Comparison of ENCODE assay signal across 9 mouse cellular contexts in the genomic region with DNA sequence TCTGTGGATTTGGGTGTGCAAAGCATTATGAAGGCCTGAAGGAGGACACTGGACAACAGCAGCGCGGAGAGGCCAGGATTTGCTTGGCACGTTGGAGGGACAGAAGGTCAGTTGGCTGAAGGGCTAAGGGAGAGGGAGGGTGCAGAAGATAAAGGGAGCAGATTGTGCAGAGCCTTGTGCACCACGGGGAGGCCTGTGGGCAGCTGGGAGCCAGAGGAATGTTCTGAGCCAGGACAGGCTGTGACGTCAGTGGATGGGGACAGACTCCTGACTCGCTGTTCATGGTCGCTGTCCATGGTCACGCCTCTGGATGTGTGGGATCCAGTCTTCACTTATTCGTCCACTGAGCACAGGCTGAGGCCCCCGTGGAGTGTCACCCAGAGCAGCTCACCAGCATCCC. TPM values are rescaled to one million over a fixed set of nuclear protein-coding genes. Genes with fewer than 3 reads are reported as not detected.
DNase-seq lines count a peak whose midpoint lies in the region; ATAC-seq lines count a peak whose summit lies in the region.
"Had no signal": no experiment of that assay in that cellular context is flagged by ENCODE, and none has a peak within 500 bp of the region (broad histone marks: within the 10 kb centered on the region; RNA-seq: fewer than 3 reads in every experiment).

No protein-coding gene starts in this region.

- DNase-seq in left cerebral cortex, postnatal 4 days: peak; percentile 76
- no peak for DNase-seq in left cerebral cortex, adult 11 months (ENCODE audit: low spot score)
- DNase-seq in ZHBTc4 (ENCODE audit: low read depth, low spot score): peak; percentile 70
- DNase-seq in cerebellum, adult 18-20 months: peak; percentile 94 to 97
- DNase-seq in heart, postnatal 10 days: peak; percentile 70 to 75
- no peak for DNase-seq in right cerebral cortex, postnatal 25 days

- WGBS in forebrain, embryonic 13.5 days: 76% methylated on average over 10 of the region's 10 CpGs

- no peak overlapping the region for H3K9ac ChIP-seq in forebrain, embryonic 13.5 days
- H3K9ac ChIP-seq: limb, embryonic 15.5 days had no signal

- peaks cover 38% of the 10 kb centered on the region for H3K4me1 ChIP-seq in forebrain, embryonic 13.5 days

- intact Hi-C loops in left cerebral cortex, postnatal 4 days (cut with DNase I): no loop called here
- intact Hi-C loops in heart, postnatal 10 days (cut with DNase I): no loop called here

- no peak overlapping the region for H3K27ac ChIP-seq in forebrain, embryonic 13.5 days
- H3K27ac ChIP-seq: limb, embryonic 15.5 days had no signal

- ATAC-seq in forebrain, embryonic 13.5 days: no peak
- no peak for ATAC-seq in megakaryocyte-erythroid progenitor cell, adult 5-6 weeks (replicated peaks; ENCODE audit: low FRiP score, low TSS enrichment, poor library complexity, severe bottlenecking)

- peaks cover 73% of the 10 kb centered on the region for H3K36me3 ChIP-seq in forebrain, embryonic 13.5 days (ENCODE audit: poor library complexity, severe bottlenecking)

- H3K4me2 ChIP-seq in forebrain, embryonic 13.5 days: no peak overlapping the region
- H3K4me2 ChIP-seq: limb, embryonic 15.5 days had no signal

- no peaks in the 10 kb centered on the region for H3K9me3 ChIP-seq in forebrain, embryonic 13.5 days (replicated peaks)
- H3K9me3 ChIP-seq: limb, embryonic 15.5 days had no signal

- no peak overlapping the region for H3K4me3 ChIP-seq in forebrain, embryonic 13.5 days
- H3K4me3 ChIP-seq: limb, embryonic 15.5 days had no signal

- H3K27me3 ChIP-seq in forebrain, embryonic 13.5 days: no peaks in the 10 kb centered on the region
- H3K27me3 ChIP-seq: limb, embryonic 15.5 days had no signal

RNA-seq across cellular contexts. Expression of a gene that starts 3.6 kb away (rescaled TPM):
- 100 to 1,000 TPM; 403 to 414 TPM for total RNA-seq in left cerebral cortex, postnatal 4 days (2021)
- total RNA-seq in heart, postnatal 10 days (2021): 10 to 100 TPM; 14.0 TPM
- polyA plus RNA-seq in forebrain, embryonic 13.5 days (2015; fragmentation: Nextera tagmentation; extraction: Ambion mirVana): 88.8 and 91.4 TPM in 2 replicates
- total RNA-seq in megakaryocyte-erythroid progenitor cell, adult 5-6 weeks (2014; fragmentation: Nextera tagmentation): not detected in 2 replicates
- total RNA-seq in megakaryocyte-erythroid progenitor cell, adult 5-6 weeks (2017): not detected in 2 replicates

RNA-seq across cellular contexts. Expression of a gene that starts 13.4 kb away (rescaled TPM):
- 10 to 100 TPM; 42.0 to 44.2 TPM for total RNA-seq in left cerebral cortex, postnatal 4 days (2021)
- 10 to 100 TPM; 26.0 to 27.4 TPM for total RNA-seq in heart, postnatal 10 days (2021)
- polyA plus RNA-seq in forebrain, embryonic 13.5 days (2015; fragmentation: Nextera tagmentation; extraction: Ambion mirVana): 101 and 102 TPM in 2 replicates
- total RNA-seq in megakaryocyte-erythroid progenitor cell, adult 5-6 weeks (2014; fragmentation: Nextera tagmentation): 12.7 and 35.5 TPM in 2 replicates
- 26.5 and 28.8 TPM in 2 replicates for total RNA-seq in megakaryocyte-erythroid progenitor cell, adult 5-6 weeks (2017)

RNA-seq across cellular contexts. Expression of a gene that starts 14.9 kb away (rescaled TPM):
- total RNA-seq in left cerebral cortex, postnatal 4 days (2021): 1 to 10 TPM; 5.0 to 5.5 TPM
- 1 to 10 TPM; 5.4 to 5.7 TPM for total RNA-seq in heart, postnatal 10 days (2021)
- 11.6 and 13.2 TPM in 2 replicates for polyA plus RNA-seq in forebrain, embryonic 13.5 days (2015; fragmentation: Nextera tagmentation; extraction: Ambion mirVana)
- 31.0 and 31.8 TPM in 2 replicates for total RNA-seq in megakaryocyte-erythroid progenitor cell, adult 5-6 weeks (2014; fragmentation: Nextera tagmentation)
- total RNA-seq in megakaryocyte-erythroid progenitor cell, adult 5-6 weeks (2017): 5.1 and 5.5 TPM in 2 replicates

RNA-seq across cellular contexts. Expression of a gene that starts 15.2 kb away (rescaled TPM):
- under 1 TPM; 0.40 to 0.54 TPM for total RNA-seq in left cerebral cortex, postnatal 4 days (2021)
- total RNA-seq in heart, postnatal 10 days (2021): under 1 TPM; 0.20 to 0.26 TPM
- polyA plus RNA-seq in forebrain, embryonic 13.5 days (2015; fragmentation: Nextera tagmentation; extraction: Ambion mirVana): 0.21 and 0.68 TPM in 2 replicates
- total RNA-seq in megakaryocyte-erythroid progenitor cell, adult 5-6 weeks (2014; fragmentation: Nextera tagmentation): not detected in 2 replicates
- total RNA-seq in megakaryocyte-erythroid progenitor cell, adult 5-6 weeks (2017): 1.6 TPM in 1 of 2 replicates, not detected in the other

RNA-seq across cellular contexts. Expression of a gene that starts 19.5 kb away (rescaled TPM):
- 1 to 10 TPM; 6.9 to 8.3 TPM for total RNA-seq in left cerebral cortex, postnatal 4 days (2021)
- under 1 TPM; 0.86 to 0.87 TPM for total RNA-seq in heart, postnatal 10 days (2021)
- 9.2 and 12.7 TPM in 2 replicates for polyA plus RNA-seq in forebrain, embryonic 13.5 days (2015; fragmentation: Nextera tagmentation; extraction: Ambion mirVana)
- total RNA-seq in megakaryocyte-erythroid progenitor cell, adult 5-6 weeks (2014; fragmentation: Nextera tagmentation): 2.9 TPM in 1 of 2 replicates, not detected in the other
- not detected in 2 replicates for total RNA-seq in megakaryocyte-erythroid progenitor cell, adult 5-6 weeks (2017)

Comparison
In these comparisons a context has a peak if more than half of its experiments do, and no peak if none do; other contexts are left out.
1. DNase-seq: peak in left cerebral cortex, postnatal 4 days (single experiment), ZHBTc4 (single experiment), cerebellum, adult 18-20 months (2 of 2) and heart, postnatal 10 days (2 of 2); none in left cerebral cortex, adult 11 months (single experiment) and right cerebral cortex, postnatal 25 days (single experiment).
2. RNA of a gene that starts 3.6 kb away (total RNA-seq): 403 to 414 TPM in left cerebral cortex, postnatal 4 days; 14.0 TPM in heart, postnatal 10 days and not detected in megakaryocyte-erythroid progenitor cell, adult 5-6 weeks; every median in the first group is over 10 times any median in the second.